Mouse (Mus musculus) heart, postnatal 4 days (tissue): ENCODE measurements around the gene Jmy. TPM values are rescaled to one million over a fixed set of nuclear protein-coding genes. Genes with fewer than 3 reads are reported as not detected.
"Not testable (repeated sequence)": the region's sequence is repeated elsewhere in the genome, so short reads cannot be mapped to it uniquely, and the experiment has no call there.

ENCODE experiments used
- DNase-seq: peaks from one replicate; pipeline ENCODE4 v3.0.0; 2021
- total RNA-seq, 2 experiments: library from RNA; stranded (reverse); gene quantifications; 2 replicates each; pipeline ENCODE4 v1.2.3; 2021

Jmy gene
- total RNA-seq: 10 to 100 TPM; 35.1 to 37.5 TPM

- DNase-seq: peak; percentile 90
Measured at GRCm38 (mm10) chr13:93499167-93499972, at the start of gene Jmy. Gene Jmy (minus strand): TSS chr13:93499808.

GRCm38 (mm10) chr13:93547641-93548040, 48.0 kb upstream of the Jmy start:
- no peak for DNase-seq

GRCm38 (mm10) chr13:93546011-93546410, 46.4 kb upstream of the Jmy start:
- DNase-seq: no peak

- DNase-seq: no peak
Measured at GRCm38 (mm10) chr13:93544274-93544673, 44.7 kb upstream of the Jmy start.

- no peak for DNase-seq
Measured at GRCm38 (mm10) chr13:93539311-93539710, 39.7 kb upstream of the Jmy start.

GRCm38 (mm10) chr13:93518753-93519319, 19.2 kb upstream of the Jmy start:
- no peak for DNase-seq

GRCm38 (mm10) chr13:93517223-93517622, 17.6 kb upstream of the Jmy start:
- DNase-seq: no peak

GRCm38 (mm10) chr13:93514000-93514795, 14.6 kb upstream of the Jmy start:
- no peak for DNase-seq

GRCm38 (mm10) chr13:93510447-93511180, 11.0 kb upstream of the Jmy start:
- DNase-seq: no peak

- DNase-seq: not testable (repeated sequence)
Measured at GRCm38 (mm10) chr13:93506920-93507319, 7.3 kb upstream of the Jmy start.

GRCm38 (mm10) chr13:93501724-93502123, 2.1 kb upstream of the Jmy start:
- DNase-seq: no peak

- DNase-seq: no peak
Measured at GRCm38 (mm10) chr13:93499973-93500633, 495 bp upstream of the Jmy start.

- peak; percentile 56 for DNase-seq
Measured at GRCm38 (mm10) chr13:93498211-93499166, 1.1 kb downstream of the Jmy start.

- no peak for DNase-seq
Measured at GRCm38 (mm10) chr13:93496977-93497376, 2.6 kb downstream of the Jmy start.

- DNase-seq: no peak
Measured at GRCm38 (mm10) chr13:93488510-93488909, 11.1 kb downstream of the Jmy start.

GRCm38 (mm10) chr13:93487734-93488133, 11.9 kb downstream of the Jmy start:
- no peak for DNase-seq

- DNase-seq: no peak
Measured at GRCm38 (mm10) chr13:93484276-93484675, 15.3 kb downstream of the Jmy start.

- no peak for DNase-seq
Measured at GRCm38 (mm10) chr13:93481110-93481509, 18.5 kb downstream of the Jmy start.

- no peak for DNase-seq
Measured at GRCm38 (mm10) chr13:93478344-93478743, 21.3 kb downstream of the Jmy start.

- no peak for DNase-seq
Measured at GRCm38 (mm10) chr13:93468355-93468754, 31.3 kb downstream of the Jmy start.

- peak; percentile 18 for DNase-seq
Measured at GRCm38 (mm10) chr13:93459566-93459965, 40.0 kb downstream of the Jmy start.
